Mouse (Mus musculus): ENCODE results near the gene Mef2c. TPM values are rescaled to one million over a fixed set of nuclear protein-coding genes. Genes with fewer than 3 reads are reported as not detected.

Gene Mef2c
- total and polyA plus RNA-seq, 3 experiments = 99.9 to 159 (median 107) TPM

GRCm38 (mm10) chr13:83649795-83650476 is 146.1 kb downstream of the Mef2c start (continued):
- peak; percentile 86 for TF ChIP-seq SIN3A (IDR thresholded peaks at IDR 0.05; ENCODE audit: low read length)
- TF ChIP-seq RCOR1 (conservative IDR thresholded peaks at IDR 0.05; ENCODE audit: low read depth, low read length) = peak; percentile 84; the same call in 1 of the 2 replicates
- TF ChIP-seq UBTF (IDR thresholded peaks at IDR 0.05; ENCODE audit: low read depth, low read length) = no peak
- 0 out of 2 replicates have a peak, but pooled peaks have one; percentile 60 for TF ChIP-seq KAT2A (IDR thresholded peaks at IDR 0.05; ENCODE audit: insufficient replicate concordance, low read length)
- TF ChIP-seq EP300 (IDR thresholded peaks at IDR 0.05; ENCODE audit: low read length) = peak; percentile 94
- no peak for TF ChIP-seq USF1 (IDR thresholded peaks at IDR 0.05; ENCODE audit: low read depth, low read length)
- TF ChIP-seq NRF1 (IDR thresholded peaks at IDR 0.05; ENCODE audit: low read depth, low read length) = peak; percentile 67
- TF ChIP-seq RAD21 (IDR thresholded peaks at IDR 0.05; ENCODE audit: low read depth, low read length) = no peak; the same call in none of the 2 replicates
- TF ChIP-seq TCF12 (IDR thresholded peaks at IDR 0.05; ENCODE audit: low read depth, low read length) = peak; percentile 94
- peak; percentile 48 for TF ChIP-seq POLR2A (IDR thresholded peaks at IDR 0.05; ENCODE audit: low read depth, low read length)
- no peak for TF ChIP-seq E2F4 (IDR thresholded peaks at IDR 0.05; ENCODE audit: insufficient replicate concordance, low read depth, low read length)
- TF ChIP-seq MXI1 (IDR thresholded peaks at IDR 0.05; ENCODE audit: low read depth, low read length) = peak; percentile 91
- peak; percentile 24; the same call in 1 of the 2 replicates for TF ChIP-seq SMC3 (IDR thresholded peaks at IDR 0.05; ENCODE audit: low read depth, low read length)
- TF ChIP-seq ZNF384 (IDR thresholded peaks at IDR 0.05; ENCODE audit: low read depth, low read length) = peak; percentile 96
- TF ChIP-seq ZC3H11A (IDR thresholded peaks at IDR 0.05; ENCODE audit: low read depth, low read length) = no peak
- peak; percentile 96 for TF ChIP-seq MEF2A (IDR thresholded peaks at IDR 0.05; ENCODE audit: borderline replicate concordance, low read depth, low read length)
- TF ChIP-seq POLR2AphosphoS2 (IDR thresholded peaks at IDR 0.05; ENCODE audit: low read depth, low read length) = no peak
- no peak for TF ChIP-seq PAX5 (IDR thresholded peaks at IDR 0.05; ENCODE audit: low read length)
- peak; percentile 47; the same call in 1 of the 2 replicates for TF ChIP-seq MAZ (IDR thresholded peaks at IDR 0.05; ENCODE audit: low read depth, low read length)
- TF ChIP-seq IRF4 (IDR thresholded peaks at IDR 0.05; ENCODE audit: low read depth, low read length) = peak; percentile 97
- TF ChIP-seq BHLHE40 (IDR thresholded peaks at IDR 0.05; ENCODE audit: low read depth, low read length) = peak; percentile 98

GRCm38 (mm10) chr13:83650807-83651206 is 147.0 kb downstream of the Mef2c start:
- H3K9ac ChIP-seq (ENCODE audit: insufficient read depth, low read depth) = peak overlapping the region; percentile 56
- peaks cover 13 to 58% of the 10 kb centered on the region in 2 experiments for H3K4me1 ChIP-seq (ENCODE audit: control insufficient read depth in 1 of 2, insufficient read depth in 2 of 2)
- DNase-seq (ENCODE audit: extremely low read depth) = peak; percentile 40
- H3K27me3 ChIP-seq (replicated peaks) = no peaks in the 10 kb centered on the region
- H3K9me3 ChIP-seq (replicated peaks; ENCODE audit: low read length) = no peaks in the 10 kb centered on the region
- peak overlapping the region; percentile 88 for H3K27ac ChIP-seq (ENCODE audit: insufficient read depth, low read depth)
- H3K4me3 ChIP-seq (replicated peaks in 1 of 3; ENCODE audit: low read depth in 2 of 3, low read length in 2 of 3, poor library complexity in 1 of 3) = peak overlapping the region in 1 of 3 experiments; percentile 0
- TF ChIP-seq BHLHE40 (IDR thresholded peaks at IDR 0.05; ENCODE audit: low read depth, low read length) (peak; percentile 92), ETS1 (conservative IDR thresholded peaks at IDR 0.05; ENCODE audit: low read depth, low read length) (peak; percentile 74), MYC (IDR thresholded peaks at IDR 0.05; ENCODE audit: low read depth, low read length) (peak; percentile 68; the same call in 1 of the 2 replicates), PAX5 (IDR thresholded peaks at IDR 0.05; ENCODE audit: low read length) (no peak), IRF4 (IDR thresholded peaks at IDR 0.05; ENCODE audit: low read depth, low read length) (peak; percentile 91), JUND (conservative IDR thresholded peaks at IDR 0.05; ENCODE audit: low read depth, low read length) (peak; percentile 95), JUN (IDR thresholded peaks at IDR 0.05; ENCODE audit: insufficient read depth, low read depth, low read length) (peak; percentile 97), EP300 (IDR thresholded peaks at IDR 0.05; ENCODE audit: low read length) (peak; percentile 81), NRF1 (IDR thresholded peaks at IDR 0.05; ENCODE audit: low read depth, low read length) (no peak)
- H3K4me2 ChIP-seq (ENCODE audit: insufficient read depth, low read depth, poor library complexity, severe bottlenecking) = peak overlapping the region; percentile 90
- H3K79me2 ChIP-seq (replicated peaks; ENCODE audit: control insufficient read depth, extremely low read depth, insufficient read depth, poor library complexity, severe bottlenecking) = peaks cover 4% of the 10 kb centered on the region; the same call in 1 of the 2 replicates
- dilution Hi-C loops (cut with MboI; ENCODE audit: extremely low pct_ligation_motif_present, extremely low pct_unique_long_range_greater_than_20kb, low sequenced_read_pairs) (no loop called here), in situ Hi-C loops (cut with MboI; ENCODE audit: low pct_ligation_motif_present, low pct_unique_long_range_greater_than_20kb, low sequenced_read_pairs) (loop anchor here (5.0 to 25.0 kb wide), 3 partner anchors 44 to 1714 kb away; no protein-coding TSS in a partner anchor)
- peaks cover 15 to 58% of the 10 kb centered on the region in 2 experiments for H3K36me3 ChIP-seq (replicated peaks in 1 of 2; ENCODE audit: control insufficient read depth in 1 of 2, insufficient read depth in 1 of 2, low read length in 1 of 2)

Data from CH12.LX (cell line).